19 mouse cellular contexts compared by ENCODE assay signal in genomic region chr5:141264253-141264652, GRCm38 (mm10). TPM values are rescaled to one million over a fixed set of nuclear protein-coding genes. Genes with fewer than 3 reads are reported as not detected.
DNase-seq lines count a peak whose midpoint lies in the region.
"Had no signal": no experiment of that assay in that cellular context is flagged by ENCODE, and none has a peak within 500 bp of the region (broad histone marks: within the 10 kb centered on the region; RNA-seq: fewer than 3 reads in every experiment).

No protein-coding gene starts in this region.

- peak; percentile 38 for DNase-seq in adrenal gland, adult 2 months
- DNase-seq in adrenal gland, adult 18-20 months (ENCODE audit: low spot score in 2 of 2): no peak
- DNase-seq in lung, postnatal 10 days: peak; percentile 38
- DNase-seq in lung, postnatal 25 days (ENCODE audit: low spot score): no peak
- peak; percentile 31 for DNase-seq in adrenal gland, postnatal 10 days
- peak; percentile 5 for DNase-seq in gastrocnemius, postnatal 25 days
- DNase-seq in kidney, adult 18-20 months: no peak
- no peak for DNase-seq in left cerebral cortex, postnatal 14 days (ENCODE audit: low spot score in 2 of 2)
- DNase-seq: cerebellum, adult 11-12 months; embryo, embryonic 11 days; kidney, adult 9 months; kidney, postnatal 14 days; midbrain, embryonic 14.5 days; right cerebral cortex, postnatal 14 days; thymus, adult 2 months; thymus, postnatal 4 days had no signal

- intact Hi-C loops in left cerebral cortex, postnatal 14 days (cut with DNase I): no loop called here

RNA-seq across cellular contexts. Expression of gene Sdk1, which starts 23.0 kb away (rescaled TPM):
- 10 to 100 TPM; 13.6 to 14.0 TPM for total RNA-seq in adrenal gland, adult 2 months (2021)
- polyA plus RNA-seq in adrenal gland, adult 2 months (2012; rRNA removed): 6.0 and 7.1 TPM in 2 replicates
- 10 to 100 TPM in 1 of 2 experiments, 1 to 10 TPM in 1; 6.7 to 11.7 TPM for total RNA-seq in adrenal gland, adult 18-20 months (2021)
- total RNA-seq in adrenal gland, postnatal 10 days (2021): 10 to 100 TPM in 1 of 2 experiments, 1 to 10 TPM in 1; 8.5 to 14.0 TPM
- 1 to 10 TPM; 2.3 to 2.5 TPM for total RNA-seq in gastrocnemius, postnatal 25 days (2021)
- total RNA-seq in left cerebral cortex, postnatal 14 days (2021): 10 to 100 TPM; 14.0 to 15.4 TPM
- total RNA-seq: megakaryocyte-erythroid progenitor cell, adult 5-6 weeks had no signal
- polyA plus RNA-seq: erythroblast, embryonic 14.5 days; inflammation-experienced regulatory T-cells, adult 6 months had no signal

Comparison
In these comparisons a context has a peak if more than half of its experiments do, and no peak if none do; other contexts are left out.
1. DNase-seq: peak in adrenal gland, adult 2 months (single experiment), lung, postnatal 10 days (single experiment), adrenal gland, postnatal 10 days (single experiment) and gastrocnemius, postnatal 25 days (single experiment); none in adrenal gland, adult 18-20 months (0 of 2), lung, postnatal 25 days (single experiment), kidney, adult 18-20 months (single experiment) and left cerebral cortex, postnatal 14 days (0 of 2).